Mouse (Mus musculus): Measurements from ENCODE around the gene Slc44a2.

DNA sequence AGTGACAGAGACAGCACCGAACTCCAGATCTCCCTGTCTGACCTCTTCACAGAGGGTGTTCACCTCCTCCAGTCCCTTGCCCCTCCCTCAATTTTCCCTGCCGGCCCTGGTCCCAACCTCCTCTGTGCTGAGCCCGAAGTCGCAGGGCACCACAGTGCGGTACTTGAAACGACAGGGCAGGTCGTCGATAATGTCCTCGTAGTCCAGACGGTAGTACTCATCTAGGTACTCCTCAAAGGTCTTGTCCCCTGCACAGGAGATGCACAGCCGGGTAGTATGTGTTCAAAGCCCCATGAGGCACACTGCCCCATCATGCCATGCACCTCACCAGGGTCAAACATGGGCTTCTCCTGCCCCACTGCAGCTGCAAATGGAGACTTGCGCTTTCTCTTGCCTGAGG lies 44.8 kb upstream of the Slc44a2 start:
- TF ChIP-seq POLR2A (IDR thresholded peaks at IDR 0.05; ENCODE audit: borderline replicate concordance, insufficient read depth, low read length) (no peak), CTCF (IDR thresholded peaks at IDR 0.05; ENCODE audit: borderline replicate concordance, insufficient read depth, low read depth, low read length) (no peak)

Data from cerebellum, adult 2 months (tissue).